Mouse (Mus musculus) cerebral cortex, adult 2 months (tissue): ENCODE results near the gene Rps25.

Experiments used
- WGBS: fragments of 180-500 bp; shearing (Covaris S2); methylation state at CpG from one replicate; pipeline ENCODE4 v1.1.7; 2018; 5-methylcytosine and 5-hydroxymethylcytosine counted together

The Rps25 gene

DNA sequence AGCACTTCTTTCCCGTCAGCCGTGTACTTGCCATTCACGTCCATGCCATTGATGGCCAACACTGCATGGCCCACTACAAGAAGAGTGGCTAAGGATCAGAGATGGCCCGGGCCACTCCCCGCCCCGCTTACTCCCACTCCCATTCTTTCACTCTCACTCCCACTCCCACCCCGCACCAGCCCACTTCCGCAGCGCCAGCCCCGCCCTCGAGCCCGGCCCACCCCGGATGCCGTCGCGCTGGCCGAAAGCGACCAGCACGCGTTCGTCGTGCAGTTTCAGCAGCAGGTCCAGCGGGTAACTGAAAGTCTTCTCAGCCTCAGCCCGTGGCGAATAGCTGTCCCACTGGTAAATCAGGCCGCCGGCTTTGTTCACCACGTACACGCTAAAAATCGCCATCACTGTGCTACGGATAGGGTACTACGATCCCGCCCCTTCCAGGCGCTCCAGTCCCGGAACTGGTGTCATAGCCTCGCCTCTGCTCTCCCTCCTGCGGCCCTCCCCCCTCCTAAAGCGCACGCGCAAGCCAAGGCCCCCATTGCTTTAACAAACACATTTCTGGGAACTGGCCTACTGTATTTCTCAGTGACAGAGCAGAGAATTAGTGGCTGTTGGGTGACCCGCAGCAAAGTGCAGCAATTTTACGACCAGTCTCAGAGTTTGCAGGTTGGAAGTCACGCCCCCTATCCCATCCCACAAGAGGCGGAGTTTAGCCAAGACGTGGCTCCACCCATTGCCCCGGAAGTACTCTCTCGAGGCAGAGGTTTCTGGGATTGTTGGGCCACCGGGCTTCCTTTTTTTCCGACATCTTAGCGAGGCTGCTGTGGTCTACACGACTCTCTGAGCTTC lies at the start of gene Rps25, which contains the start of gene Trappc4:
Gene Rps25, plus strand, starts transcription at position 234 of the 846 bp plus-strand sequence.
Gene Trappc4, minus strand, starts transcription at position 695 of the 846 bp plus-strand sequence.
- WGBS, result under 1% methylated on average over 51 of the region's 51 CpGs

DNA sequence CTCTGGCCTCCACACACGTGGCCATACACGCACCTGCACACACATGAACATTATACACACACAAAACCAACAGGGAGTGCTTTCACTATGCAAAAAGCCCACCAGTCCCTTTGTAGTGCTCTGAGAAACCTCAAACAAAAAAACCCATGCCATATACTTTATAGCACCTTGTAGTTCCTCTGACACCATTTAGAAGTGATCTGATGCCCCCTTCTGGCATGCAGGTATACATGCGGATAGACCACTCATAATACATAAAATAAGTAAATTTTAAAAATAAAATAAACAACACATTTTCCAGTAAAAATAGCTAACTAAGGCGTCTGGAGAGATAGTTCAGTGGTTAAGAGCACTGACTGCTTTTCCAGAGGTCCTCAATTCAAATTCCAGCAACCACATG lies 49.7 kb upstream of the Rps25 start:
- 68% methylated on average over 4 of the region's 4 CpGs for WGBS

DNA sequence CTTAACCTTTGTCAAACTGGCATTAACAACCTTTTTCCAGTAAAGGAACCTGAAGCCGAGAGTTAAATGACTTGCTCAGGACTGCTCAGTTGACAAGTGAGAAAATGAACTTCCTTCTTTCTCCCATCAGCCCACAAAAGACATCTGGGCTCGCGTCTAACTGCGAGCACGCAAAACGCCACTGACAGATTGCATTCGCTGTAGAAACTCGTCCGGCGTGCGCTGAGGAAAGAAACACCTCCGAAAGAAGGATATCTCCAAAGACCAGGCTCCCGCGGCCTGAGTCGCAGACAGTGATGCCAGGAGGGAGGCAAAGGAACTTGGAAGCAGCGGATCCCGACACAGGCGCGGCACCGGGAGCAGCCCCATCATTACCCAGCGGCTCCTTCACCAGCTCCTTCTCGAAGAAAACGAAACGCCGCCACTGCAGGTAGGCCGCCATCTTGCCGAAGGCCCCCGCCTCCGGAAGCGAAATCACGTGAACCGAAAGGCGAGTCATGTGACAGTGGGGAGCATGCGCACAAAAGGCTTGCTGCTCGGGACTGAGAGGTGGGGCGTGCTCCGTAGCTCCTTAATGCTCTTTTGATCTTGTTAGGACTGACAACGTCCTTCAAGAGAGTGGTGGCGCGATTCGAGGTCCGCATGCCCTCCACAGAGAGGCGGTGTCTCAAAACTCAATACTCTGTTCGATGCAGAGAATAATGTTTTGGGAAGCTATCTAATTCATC lies 45.6 kb upstream of the Rps25 start, which contains the start of gene Vps11:
Gene Vps11, minus strand, starts transcription at position 481 of the 728 bp plus-strand sequence.
- WGBS, result under 1% methylated on average over 44 of the region's 44 CpGs

DNA sequence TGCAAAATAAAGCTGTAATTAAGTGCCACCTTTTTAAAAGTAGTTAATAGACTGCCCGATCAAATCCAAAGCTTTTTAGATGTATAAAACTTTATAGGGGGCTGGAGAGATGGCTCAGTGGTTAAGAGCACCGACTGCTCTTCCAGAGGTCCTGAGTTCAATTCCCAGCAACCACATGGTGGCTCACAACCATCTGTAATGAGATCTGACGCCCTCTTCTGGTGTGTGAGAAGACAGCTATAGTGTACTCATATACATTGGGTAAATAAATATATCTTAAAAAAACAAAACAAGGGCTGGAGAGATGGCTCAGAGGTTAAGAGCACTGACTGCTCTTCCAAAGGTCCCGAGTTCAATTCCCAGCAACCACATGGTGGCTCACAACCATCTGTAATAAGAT lies 45.0 kb upstream of the Rps25 start:
- WGBS, result 34% methylated on average over 4 of the region's 4 CpGs

DNA sequence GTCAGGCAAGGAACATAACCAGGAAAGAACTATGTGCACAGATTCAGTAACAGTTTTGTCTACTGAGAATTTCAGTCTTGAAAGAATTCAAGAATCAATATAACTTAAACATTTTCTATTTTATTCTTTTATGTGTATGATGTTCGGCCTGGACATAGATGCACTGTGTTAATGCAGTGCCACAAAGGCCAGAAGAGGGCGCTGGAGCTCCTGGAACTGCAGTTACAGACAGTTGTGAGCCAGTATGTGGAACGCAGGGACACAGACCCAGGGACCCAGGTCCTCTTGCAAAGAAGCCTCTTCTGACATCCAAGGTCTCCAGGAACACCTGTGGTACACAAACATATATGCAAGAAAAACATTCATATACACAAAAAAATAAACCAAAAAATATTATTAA lies 42.5 kb upstream of the Rps25 start:
- 63% methylated on average over 3 of the region's 3 CpGs for WGBS

DNA sequence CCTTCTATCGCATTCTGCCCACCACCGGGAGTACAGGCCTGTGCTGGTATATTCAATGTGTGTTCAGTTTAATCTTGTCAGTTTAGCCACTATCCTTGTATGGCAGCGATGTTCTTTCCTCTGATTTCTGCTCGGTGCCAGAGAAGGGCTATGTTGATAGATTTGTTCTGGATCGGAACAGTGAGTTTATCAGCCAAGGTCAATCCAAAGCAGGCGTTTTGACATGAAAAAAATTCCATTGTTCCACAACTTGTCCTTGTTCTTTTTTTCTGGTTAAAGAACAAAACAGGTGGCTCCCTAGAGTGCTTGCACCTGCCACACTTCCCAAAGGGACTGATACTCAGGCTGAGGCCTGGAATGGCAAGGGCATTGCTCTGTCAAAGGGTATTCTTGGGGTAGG lies 30.8 kb upstream of the Rps25 start:
- 90% methylated on average over 6 of the region's 6 CpGs for WGBS

DNA sequence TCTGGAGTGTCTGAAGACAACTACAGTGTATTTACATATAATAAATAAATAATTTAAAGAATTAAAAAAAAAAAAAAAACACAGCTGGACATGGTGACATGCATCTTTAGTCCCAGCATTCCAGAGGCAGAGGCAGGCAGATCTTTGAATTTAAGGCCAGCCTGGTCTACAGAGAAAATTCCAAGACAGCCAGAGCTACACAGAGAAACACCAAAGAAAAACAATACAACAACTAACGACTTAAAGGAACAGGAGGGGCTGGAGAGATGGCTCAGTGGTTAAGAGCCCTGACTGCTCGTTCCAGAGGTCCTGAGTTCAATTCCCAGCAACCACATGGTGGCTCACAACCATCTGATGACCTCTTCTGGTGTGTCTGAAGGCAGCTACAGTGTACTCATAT lies 29.6 kb upstream of the Rps25 start:
- WGBS, result 76% methylated on average over 2 of the region's 2 CpGs

DNA sequence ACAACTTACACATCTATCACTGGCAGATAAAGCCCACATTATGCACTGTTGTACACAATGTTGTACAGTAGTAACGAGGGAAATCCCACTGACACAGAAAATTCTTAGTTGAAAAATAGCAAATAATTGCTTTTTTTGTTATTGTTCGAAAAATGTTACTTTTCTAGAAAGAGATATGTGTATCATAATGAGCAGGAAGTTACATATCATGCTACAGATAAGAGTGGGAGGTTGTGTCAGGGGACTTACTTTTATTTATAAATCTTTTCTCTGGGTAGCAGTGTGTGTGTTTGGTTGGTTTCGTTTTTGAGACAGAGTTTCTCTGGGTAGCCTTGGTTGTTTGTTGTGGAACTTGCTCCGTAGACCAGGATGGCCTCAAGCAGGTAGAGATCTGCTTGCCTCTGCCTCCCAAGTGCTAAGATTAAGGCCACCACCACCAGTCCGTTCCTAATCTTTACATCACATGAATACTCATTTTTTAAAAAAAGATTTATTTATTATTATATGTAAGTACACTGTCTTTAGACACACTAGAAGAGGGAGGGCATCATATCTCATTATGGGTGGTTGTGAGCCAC lies 28.7 kb upstream of the Rps25 start:
- WGBS, result 79% methylated on average over 5 of the region's 5 CpGs

DNA sequence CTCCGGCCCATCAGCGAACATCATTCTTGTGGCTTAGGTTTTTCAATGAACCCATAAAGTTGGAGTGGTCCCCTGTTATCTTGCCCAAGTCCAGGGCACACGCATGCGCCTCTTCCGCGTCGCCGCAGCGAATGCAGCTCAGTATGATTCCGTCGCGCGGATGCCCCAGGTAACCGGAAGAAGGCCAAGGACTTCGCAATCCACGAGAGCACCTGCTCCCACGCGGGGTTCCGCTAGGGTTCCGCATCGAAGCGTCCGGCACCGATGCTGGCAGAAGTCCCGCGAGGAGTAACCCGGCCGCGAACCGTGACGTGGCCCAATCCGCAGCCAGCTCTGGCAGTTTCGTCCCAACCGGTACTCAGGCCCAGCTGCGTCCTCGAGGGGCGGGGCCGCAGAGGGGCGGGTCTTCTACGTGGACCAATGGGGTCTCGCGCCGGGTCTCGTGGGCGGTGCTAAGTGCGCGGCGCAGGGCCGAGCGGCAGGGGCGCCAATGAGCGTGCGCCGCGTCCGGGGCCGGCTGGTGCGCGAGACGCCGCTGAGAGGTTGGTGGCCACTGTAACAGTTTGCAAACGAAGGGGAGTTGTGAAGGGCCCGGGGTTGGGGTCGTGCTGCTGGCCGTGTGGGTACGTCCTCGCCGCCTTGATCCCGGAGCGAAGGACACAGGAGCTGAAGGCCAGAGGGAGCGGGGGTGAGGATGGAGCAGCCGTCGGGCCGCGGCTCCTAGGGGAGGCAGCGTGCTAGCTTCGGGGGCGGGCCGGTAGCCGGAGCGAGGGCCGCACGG lies 27.7 kb upstream of the Rps25 start, which contains the start of gene Hyou1:
Gene Hyou1, plus strand, starts transcription at position 437 of the 781 bp plus-strand sequence.
- WGBS, result under 1% methylated on average over 83 of the region's 83 CpGs

DNA sequence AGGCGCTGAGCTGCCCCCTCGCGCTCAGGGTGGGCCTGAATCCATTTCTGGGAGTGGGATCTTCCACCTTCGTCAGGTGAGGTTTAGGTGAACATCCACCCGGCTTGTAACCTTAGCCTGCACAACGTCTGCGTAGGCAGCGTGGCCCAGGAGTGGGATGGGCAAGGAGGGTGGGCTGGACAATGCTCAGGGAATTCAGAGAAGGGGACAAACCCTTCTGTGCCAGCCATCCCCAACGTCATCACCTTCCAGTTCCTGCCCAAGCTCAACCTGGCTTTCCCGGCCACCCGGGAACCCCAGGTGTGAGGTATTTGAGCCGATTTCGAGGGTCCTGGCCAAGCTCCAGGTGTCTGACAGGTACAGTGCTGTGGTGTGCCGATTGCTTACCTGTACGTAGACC lies 27.1 kb upstream of the Rps25 start:
- WGBS, result 4% methylated on average over 15 of the region's 15 CpGs

DNA sequence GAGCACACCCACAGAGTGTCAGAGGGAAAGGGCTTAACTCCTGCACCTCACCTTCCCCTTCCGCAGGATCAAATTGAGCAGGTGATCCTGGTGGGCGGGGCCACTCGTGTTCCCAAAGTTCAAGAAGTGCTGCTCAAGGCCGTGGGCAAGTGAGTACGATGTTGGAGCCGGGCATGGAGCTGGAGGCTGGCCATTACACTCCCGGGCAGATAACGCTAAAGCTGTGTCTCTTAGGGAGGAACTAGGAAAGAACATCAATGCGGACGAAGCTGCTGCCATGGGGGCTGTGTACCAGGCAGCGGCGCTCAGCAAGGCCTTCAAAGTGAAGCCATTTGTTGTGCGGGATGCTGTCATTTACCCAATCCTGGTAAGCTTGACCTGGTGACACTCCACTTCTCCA lies 22.3 kb upstream of the Rps25 start:
- WGBS, result 90% methylated on average over 13 of the region's 13 CpGs

DNA sequence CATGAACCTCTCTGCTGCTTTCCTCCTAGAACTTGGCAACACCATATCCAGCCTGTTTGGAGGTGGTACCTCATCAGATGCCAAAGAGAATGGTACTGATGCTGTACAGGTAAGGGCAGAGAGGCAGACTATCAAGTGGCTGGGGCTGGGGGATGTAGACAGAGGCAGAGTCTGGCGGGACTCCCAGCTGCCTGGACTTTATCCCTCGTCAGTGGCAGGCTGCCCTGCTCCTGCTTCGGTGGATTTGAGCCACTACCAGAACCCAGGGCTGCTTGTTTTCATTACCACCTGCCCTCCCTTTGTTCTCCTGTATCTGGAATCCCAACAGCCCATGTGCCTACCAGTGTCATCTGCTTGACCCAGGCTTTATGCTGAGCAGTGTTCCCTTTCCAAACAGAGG lies 19.7 kb upstream of the Rps25 start:
- WGBS, result 54% methylated on average over 3 of the region's 3 CpGs

DNA sequence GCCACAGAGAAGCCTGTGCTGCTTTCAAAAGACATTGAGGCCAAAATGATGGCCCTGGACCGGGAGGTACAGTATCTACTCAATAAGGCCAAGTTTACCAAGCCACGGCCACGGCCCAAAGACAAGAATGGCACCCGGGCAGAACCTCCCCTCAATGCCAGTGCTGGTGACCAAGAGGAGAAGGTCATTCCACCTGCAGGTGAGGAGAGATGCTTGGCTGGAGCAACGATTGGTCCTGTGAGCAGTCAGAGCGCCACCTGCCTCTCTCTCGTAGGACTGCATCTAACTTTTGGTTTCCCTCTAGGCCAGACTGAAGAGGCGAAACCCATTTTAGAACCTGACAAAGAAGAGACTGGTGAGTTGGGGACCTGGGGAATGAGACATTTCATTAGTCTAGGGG lies 17.7 kb upstream of the Rps25 start:
- 57% methylated on average over 8 of the region's 8 CpGs for WGBS

DNA sequence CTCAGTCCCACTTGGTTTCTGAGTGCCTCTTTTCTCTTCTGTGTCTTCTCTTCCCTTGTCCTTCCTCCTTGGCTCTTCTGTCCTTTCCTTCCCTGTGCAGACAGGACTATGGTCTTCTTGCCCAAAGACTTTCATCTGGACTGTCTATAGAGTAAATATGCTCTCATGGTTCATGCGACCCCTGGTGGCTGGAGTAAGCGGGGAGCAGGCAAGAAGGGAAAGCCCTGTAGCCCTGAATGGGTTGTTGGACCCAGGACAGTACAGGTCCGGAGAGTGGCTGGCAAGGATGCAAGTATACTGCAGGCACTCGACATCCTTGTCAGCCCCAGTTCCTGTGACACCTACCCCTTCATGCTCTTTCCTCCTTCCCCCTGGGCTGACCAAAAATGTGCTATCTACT lies 15.5 kb upstream of the Rps25 start:
- WGBS, result 16% methylated on average over 4 of the region's 4 CpGs

DNA sequence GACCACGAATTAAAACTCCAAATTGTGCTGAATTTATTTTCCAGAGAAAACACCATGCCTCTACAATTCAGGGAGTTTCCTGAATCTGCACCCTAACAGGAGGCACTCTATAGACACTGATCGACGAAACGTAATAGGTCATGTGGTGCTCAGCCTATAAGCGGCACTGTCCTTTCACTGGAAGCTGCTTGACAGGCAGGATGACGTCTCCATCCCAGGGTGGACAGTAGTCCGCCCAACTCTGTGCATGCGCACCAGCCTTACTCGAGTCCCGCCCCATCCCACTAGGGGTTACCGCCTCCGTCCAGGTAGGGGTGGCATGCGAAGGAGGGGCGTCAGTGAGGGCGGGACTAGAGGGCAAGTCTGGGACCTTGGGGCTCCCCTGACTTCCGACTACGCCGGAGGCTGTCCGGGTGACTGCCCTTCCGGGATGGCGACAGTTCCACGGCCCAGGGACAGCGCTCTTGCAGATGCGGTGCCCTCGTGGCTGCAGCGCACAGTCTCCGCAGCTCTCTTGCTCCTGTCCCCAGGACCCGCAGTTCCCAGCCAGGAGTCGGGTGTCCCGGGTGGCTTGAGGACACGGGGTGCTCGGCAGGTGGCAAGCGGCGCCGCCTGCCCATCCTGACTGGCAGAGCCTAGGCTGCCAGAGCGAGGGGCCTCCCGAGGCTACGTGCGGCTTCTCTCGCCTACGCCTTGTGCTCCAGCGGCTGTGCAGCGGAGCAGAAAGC lies 10.1 kb upstream of the Rps25 start, which contains the start of gene Slc37a4:
Gene Slc37a4, plus strand, starts transcription at position 169 of the 728 bp plus-strand sequence.
- under 1% methylated on average over 43 of the region's 43 CpGs for WGBS

DNA sequence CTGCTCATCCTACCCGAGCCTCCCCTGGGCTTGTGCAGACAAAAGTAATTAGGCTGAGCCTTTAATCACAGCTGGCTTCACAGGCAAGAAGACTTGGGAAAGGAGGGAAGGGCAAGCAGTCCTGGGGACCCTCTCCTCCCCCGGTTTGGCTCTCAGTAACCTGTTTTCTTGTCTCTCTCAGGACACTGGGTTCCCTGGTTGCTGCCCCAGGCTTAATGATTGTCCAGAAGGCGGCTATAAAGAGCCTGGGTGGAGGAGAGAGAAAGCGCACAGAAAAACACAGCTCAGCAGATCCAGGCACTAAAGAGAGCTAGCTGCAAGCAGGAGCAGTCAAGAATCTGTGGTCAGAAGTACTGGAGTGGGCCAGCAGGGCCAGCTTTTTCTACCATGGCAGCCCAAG lies 8.9 kb upstream of the Rps25 start:
- WGBS, result 15% methylated on average over 4 of the region's 4 CpGs

DNA sequence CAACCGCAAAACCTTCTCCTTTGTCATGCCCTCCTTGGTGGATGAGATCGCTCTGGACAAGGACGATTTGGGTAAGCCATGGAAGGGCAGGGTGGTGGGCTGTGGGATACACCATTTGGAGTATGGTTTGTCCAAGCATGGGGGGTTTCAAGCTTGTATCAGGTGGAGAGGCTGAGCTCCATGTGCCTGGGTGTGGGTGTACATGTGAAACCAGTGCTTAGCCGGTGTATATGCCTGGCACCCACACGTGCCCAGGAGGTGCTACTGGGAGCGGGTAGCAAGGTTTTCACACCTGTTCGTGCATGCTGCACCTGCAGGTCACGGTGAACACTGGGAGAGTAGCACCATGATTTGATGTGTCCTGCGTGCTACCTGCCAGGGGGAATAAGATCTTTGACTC lies 8.4 kb upstream of the Rps25 start:
- WGBS, result 55% methylated on average over 9 of the region's 9 CpGs

DNA sequence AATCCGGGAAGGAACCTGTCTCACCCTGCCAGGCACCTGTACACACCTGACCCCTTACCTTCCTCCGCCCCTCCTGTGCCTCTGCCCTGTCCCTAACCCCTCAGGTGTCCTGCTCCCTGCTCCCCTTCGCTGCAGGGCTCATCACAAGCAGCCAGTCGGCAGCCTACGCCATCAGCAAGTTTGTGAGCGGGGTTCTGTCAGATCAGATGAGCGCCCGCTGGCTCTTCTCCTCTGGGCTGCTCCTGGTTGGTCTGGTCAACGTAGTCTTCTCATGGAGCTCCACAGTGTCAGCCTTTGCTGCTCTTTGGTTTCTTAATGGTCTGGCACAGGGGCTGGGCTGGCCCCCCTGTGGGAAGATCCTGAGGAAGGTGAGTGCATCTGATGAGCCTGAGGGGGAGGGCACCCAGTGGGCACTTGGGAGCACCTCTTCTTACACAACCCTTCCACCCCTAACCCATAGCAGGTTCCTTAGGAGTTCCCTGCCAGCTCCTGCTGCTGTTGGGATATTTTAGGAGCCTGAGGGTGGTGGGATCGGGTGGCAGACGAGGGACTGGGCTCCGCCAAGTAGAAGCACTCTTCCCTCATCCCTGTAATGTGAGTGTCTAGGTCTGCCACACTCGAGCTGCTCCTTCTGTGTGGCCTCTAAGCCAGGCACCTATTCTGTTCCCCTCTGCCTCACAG lies 7.7 kb upstream of the Rps25 start:
- 63% methylated on average over 13 of the region's 13 CpGs for WGBS

DNA sequence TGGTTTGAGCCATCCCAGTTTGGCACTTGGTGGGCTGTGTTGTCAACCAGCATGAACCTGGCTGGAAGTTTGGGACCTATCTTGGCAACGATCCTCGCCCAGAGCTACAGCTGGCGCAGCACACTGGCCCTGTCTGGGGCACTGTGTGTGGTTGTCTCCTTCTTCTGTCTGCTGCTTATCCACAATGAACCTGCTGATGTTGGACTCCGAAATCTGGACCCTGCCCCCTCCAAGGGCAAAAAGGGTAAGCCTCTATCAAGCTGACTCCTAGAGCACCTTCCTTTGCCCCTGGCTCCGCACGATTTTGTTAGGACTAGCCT lies 7.2 kb upstream of the Rps25 start:
- WGBS, result 72% methylated on average over 6 of the region's 6 CpGs

DNA sequence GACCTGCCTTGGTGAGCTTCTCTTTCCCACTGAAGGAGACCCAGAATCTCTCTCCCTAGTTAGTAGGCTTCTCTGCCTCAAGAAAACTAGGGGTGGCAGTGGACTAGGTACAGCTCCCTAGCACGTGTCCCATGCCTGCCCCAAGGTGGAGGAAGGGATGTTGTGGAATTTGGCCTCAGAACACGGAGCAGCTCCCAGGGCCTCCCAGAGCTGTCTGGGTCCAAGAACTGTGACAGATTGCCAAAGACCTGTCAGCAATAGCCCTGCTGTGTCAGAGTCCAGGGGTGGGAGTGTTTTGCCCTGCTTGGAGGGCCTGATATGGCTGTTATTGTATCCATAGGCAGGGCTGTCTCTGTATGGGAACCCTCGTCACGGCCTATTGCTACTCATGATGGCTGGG lies 5.9 kb upstream of the Rps25 start:
- 77% methylated on average over 4 of the region's 4 CpGs for WGBS

DNA sequence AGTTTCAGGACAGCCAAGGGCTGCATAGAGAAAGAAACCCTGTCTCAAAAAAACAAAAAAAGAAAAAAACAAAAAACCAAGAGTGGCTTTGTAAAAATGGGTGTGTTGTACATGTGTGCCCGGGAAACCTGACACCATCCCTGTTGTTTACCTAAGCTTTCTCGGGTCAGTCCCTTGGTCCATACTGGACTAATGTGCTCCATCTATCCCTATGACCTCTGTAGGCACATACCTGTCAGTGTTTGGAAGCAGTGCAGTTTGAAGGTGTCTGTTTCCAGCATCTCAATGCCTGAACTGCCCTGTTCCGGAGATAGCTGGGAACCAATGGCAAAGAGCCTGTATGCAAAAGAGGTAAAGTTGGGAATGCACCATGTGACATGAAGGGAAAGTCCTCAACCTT lies 1.9 kb upstream of the Rps25 start:
- 79% methylated on average over 3 of the region's 3 CpGs for WGBS
